Comparison of ENCODE assay signal across 8 mouse cellular contexts in genomic region chr6:127446436-127446890, GRCm38 (mm10). TPM values are rescaled to one million over a fixed set of nuclear protein-coding genes. Genes with fewer than 3 reads are reported as not detected.
DNase-seq lines count a peak whose midpoint lies in the region; ATAC-seq and TF ChIP-seq lines count a peak whose summit lies in the region.

Gene Parp11 (plus strand): TSS chr6:127446840.

- H3K27ac ChIP-seq in cerebellum, adult 2 months (ENCODE audit: insufficient read depth, low read length), result no peak within 1 kb of the TSS
- H3K27ac ChIP-seq in hindbrain, embryonic 11.5 days (ENCODE audit: low read depth, low read length), result no peak within 1 kb of the TSS

- DNase-seq in MEL-GATA-1-ER (ENCODE audit: extremely low read depth, low read depth), result peak; percentile 41
- peak; percentile 39 to 63 for DNase-seq in cerebellum, adult 2 months
- DNase-seq in forelimb bud, embryonic 11.5 days (ENCODE audit: low read depth, low spot score), result peak; percentile 64
- DNase-seq in hindbrain, embryonic 11.5 days (ENCODE audit: low spot score), result peak; percentile 82
- DNase-seq in layer of hippocampus, postnatal 10 days (ENCODE audit: low spot score in 2 of 2), result peak; percentile 85 to 89
- DNase-seq in lung, postnatal 10 days, result peak; percentile 82
- DNase-seq in ovary, postnatal 36 days (ENCODE audit: low spot score), result peak; percentile 62
- DNase-seq in urinary bladder, adult 2 months (ENCODE audit: low spot score), result peak; percentile 33

- 16% methylated on average over 8 of the region's 8 CpGs for WGBS in cerebellum, adult 2 months
- WGBS in hindbrain, embryonic 11.5 days, result 21% methylated on average over 8 of the region's 8 CpGs

- H3K9me3 ChIP-seq in hindbrain, embryonic 11.5 days (ENCODE audit: control insufficient read depth, low read length), result no peaks in the 10 kb centered on the region

- ATAC-seq in hindbrain, embryonic 11.5 days (ENCODE audit: low FRiP score), result no peak

- H3K9ac ChIP-seq in hindbrain, embryonic 11.5 days (ENCODE audit: low read depth, low read length), result no peak within 1 kb of the TSS

- H3K4me2 ChIP-seq in hindbrain, embryonic 11.5 days (replicated peaks; ENCODE audit: low read depth, low read length), result no peak within 1 kb of the TSS

- H3K4me3 ChIP-seq in cerebellum, adult 2 months (replicated peaks; ENCODE audit: insufficient read depth, low read depth, low read length), result no peak within 1 kb of the TSS
- H3K4me3 ChIP-seq in hindbrain, embryonic 11.5 days (ENCODE audit: low read depth, low read length), result no peak within 1 kb of the TSS

- no peaks in the 10 kb centered on the region; the same call in 1 of the 2 replicates for H3K27me3 ChIP-seq in cerebellum, adult 2 months (ENCODE audit: control insufficient read depth, insufficient read depth, low read length)
- no peaks in the 10 kb centered on the region for H3K27me3 ChIP-seq in hindbrain, embryonic 11.5 days (ENCODE audit: control insufficient read depth, insufficient read depth, low read length)

- no peak for TF ChIP-seq POLR2A in cerebellum, adult 2 months (IDR thresholded peaks at IDR 0.05; ENCODE audit: borderline replicate concordance, insufficient read depth, low read length)

- H3K36me3 ChIP-seq in hindbrain, embryonic 11.5 days (ENCODE audit: control insufficient read depth, insufficient read depth, low read length), result no peaks in the 10 kb centered on the region

- peak; percentile 77 for TF ChIP-seq CTCF in cerebellum, adult 2 months (IDR thresholded peaks at IDR 0.05; ENCODE audit: borderline replicate concordance, insufficient read depth, low read depth, low read length)

- H3K4me1 ChIP-seq in cerebellum, adult 2 months (ENCODE audit: control insufficient read depth, insufficient read depth, low read length), result no peaks in the 10 kb centered on the region
- peaks cover 4% of the 10 kb centered on the region for H3K4me1 ChIP-seq in hindbrain, embryonic 11.5 days (replicated peaks; ENCODE audit: control insufficient read depth, insufficient read depth, low read length)

RNA-seq across cellular contexts. Expression of gene Parp11, which starts in this region (rescaled TPM):
- 21.5 and 23.6 TPM in 2 replicates for polyA plus RNA-seq in cerebellum, adult 2 months (2012; rRNA removed)
- 59.7 and 61.1 TPM in 2 replicates for polyA plus RNA-seq in hindbrain, embryonic 11.5 days (2014; fragmentation: Nextera tagmentation; extraction: Ambion mirVana)
- 10 to 100 TPM; 44.7 to 46.0 TPM for total RNA-seq in layer of hippocampus, postnatal 10 days (2021)
- 15.3 and 19.4 TPM in 2 replicates for polyA plus RNA-seq in urinary bladder, adult 2 months (2012; rRNA removed)

Comparison
In these comparisons a context has a peak if more than half of its experiments do, and no peak if none do; other contexts are left out.
1. DNase-seq: peak in every context shown above with its lines; median percentile 87 in layer of hippocampus, postnatal 10 days; 82 in hindbrain, embryonic 11.5 days; 82 in lung, postnatal 10 days; 64 in forelimb bud, embryonic 11.5 days; 62 in ovary, postnatal 36 days; 51 in cerebellum, adult 2 months; 41 in MEL-GATA-1-ER; 33 in urinary bladder, adult 2 months.